Mouse (Mus musculus) small intestine, adult 2 months (tissue): ENCODE results near the gene Rpl10a. TPM values are rescaled to one million over a fixed set of nuclear protein-coding genes. Genes with fewer than 3 reads are reported as not detected.
"Not testable (repeated sequence)": the region's sequence is repeated elsewhere in the genome, so short reads cannot be mapped to it uniquely, and the experiment has no call there.

ENCODE experiments used
- H3K27ac ChIP-seq: fragments of 200-500 bp; 2 replicates; pipeline ENCODE4 v1.5.1; 2012; ENCODE audit warnings: low read depth, low read length, control low read depth, inconsistent platforms; ENCODE audit not compliant: insufficient read depth
- H3K27me3 ChIP-seq: fragments of 200-500 bp; 2 replicates; pipeline ENCODE4 v1.6.1; 2012; ENCODE audit warnings: mild to moderate bottlenecking, moderate library complexity, low read length, inconsistent platforms; ENCODE audit not compliant: control insufficient read depth, insufficient read depth
- H3K36me3 ChIP-seq: fragments of 200-500 bp; 2 replicates; pipeline ENCODE4 v1.6.1; 2012; ENCODE audit warnings: mild to moderate bottlenecking, low read length, control low read depth, inconsistent platforms; ENCODE audit not compliant: control insufficient read depth, insufficient read depth
- H3K4me1 ChIP-seq: fragments of 200-500 bp; 2 replicates; pipeline ENCODE4 v1.6.1; 2012; ENCODE audit warnings: low read length, inconsistent platforms, mixed read lengths; ENCODE audit not compliant: control insufficient read depth, insufficient read depth, insufficient read length
- H3K4me3 ChIP-seq: fragments of 200-500 bp; 2 replicates; pipeline ENCODE4 v1.5.1; 2012; ENCODE audit warnings: low read depth, mild to moderate bottlenecking, control low read depth, inconsistent platforms, low read length, moderate library complexity
- CTCF ChIP-seq: fragments of 200-500 bp; IDR thresholded peaks from 2 replicates; pipeline ENCODE4 v1.5.1; 2012; ENCODE audit warnings: low read depth, mild to moderate bottlenecking, control low read depth, inconsistent platforms, low read length, moderate library complexity, mixed read lengths; ENCODE audit not compliant: insufficient replicate concordance, insufficient read length; ENCODE audit errors: extremely low read depth
- POLR2A ChIP-seq: fragments of 200-500 bp; IDR thresholded peaks from 2 replicates; pipeline ENCODE4 v1.6.1; 2012; ENCODE audit warnings: low read depth, mild to moderate bottlenecking, control low read depth, inconsistent platforms, low read length, moderate library complexity
- WGBS: fragments of 180-500 bp; shearing (Covaris S2); methylation state at CpG from one replicate; pipeline ENCODE4 v1.1.7; 2018; 5-methylcytosine and 5-hydroxymethylcytosine counted together
- polyA plus RNA-seq: library from polyadenylated mRNA; depleted of rRNA; stranded (reverse); fragments of >200 nt; gene quantifications from 2 replicates; pipeline ENCODE4 v1.2.3, GENCODE M21; 2012

Rpl10a gene
- polyA plus RNA-seq, 1 experiment = 2,365 TPM

DNA sequence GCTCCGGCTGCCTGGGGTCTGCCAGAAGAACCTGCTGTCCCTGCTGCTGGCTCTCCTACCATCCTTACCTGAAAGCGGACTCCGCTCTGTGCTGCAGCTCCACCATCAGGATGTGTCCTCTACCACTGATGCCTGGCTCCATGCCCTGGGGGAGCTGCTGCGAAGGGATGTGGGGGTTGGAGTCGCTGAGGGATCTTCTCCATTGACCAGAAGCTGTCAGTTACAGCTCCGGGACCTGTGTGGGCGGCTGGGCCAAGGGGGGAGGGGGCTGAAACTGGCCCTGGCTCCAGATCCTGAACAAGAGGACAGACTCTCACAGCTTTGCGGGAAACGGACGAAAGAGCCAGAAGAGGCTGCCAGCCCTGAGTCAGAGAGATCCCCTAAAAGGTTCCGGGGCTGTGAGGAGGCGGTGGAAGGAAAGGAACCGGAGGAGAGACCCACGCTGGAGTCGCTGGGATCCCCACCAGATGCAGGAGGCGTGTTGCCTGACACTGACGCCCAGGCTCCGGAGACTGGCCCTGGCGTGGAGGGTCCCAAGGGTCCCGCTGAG is 12.6 kb upstream of the Rpl10a start:
- WGBS = 97% methylated on average over 20 of the region's 20 CpGs
- TF ChIP-seq POLR2A (no peak), CTCF (no peak)
- Histone ChIP-seq H3K4me3 (no peak overlapping the region), H3K27ac (no peak overlapping the region), H3K36me3 (peaks cover 18% of the 10 kb centered on the region), H3K4me1 (peaks cover 6% of the 10 kb centered on the region; the same call in 1 of the 2 replicates), H3K27me3 (no peaks in the 10 kb centered on the region)

DNA sequence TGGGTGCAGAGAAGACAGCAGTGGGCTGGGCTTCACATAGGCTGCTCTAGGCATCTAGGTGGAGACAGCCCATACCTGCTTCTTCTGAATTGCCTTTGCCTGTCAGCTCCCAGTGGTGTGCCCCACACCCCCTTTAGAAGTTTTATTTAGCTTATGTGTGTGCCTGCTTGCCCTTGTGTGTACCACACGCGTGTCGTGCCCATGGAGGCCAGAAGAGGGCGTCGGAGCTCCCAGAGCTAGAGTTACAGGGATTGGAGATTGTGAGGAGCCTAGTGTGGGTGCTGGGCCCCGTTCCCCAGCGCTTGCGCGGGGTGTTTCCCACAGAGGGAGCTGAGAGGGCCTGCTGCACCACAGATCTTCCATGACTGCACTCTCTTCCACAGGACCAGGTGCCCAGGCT is 11.8 kb upstream of the Rpl10a start:
- Histone ChIP-seq H3K27me3 (no peaks in the 10 kb centered on the region), H3K27ac (no peak overlapping the region), H3K4me3 (no peak overlapping the region), H3K4me1 (peaks cover 6% of the 10 kb centered on the region; the same call in 1 of the 2 replicates), H3K36me3 (peaks cover 18% of the 10 kb centered on the region)
- WGBS = 93% methylated on average over 9 of the region's 9 CpGs
- TF ChIP-seq CTCF (no peak), POLR2A (no peak)

DNA sequence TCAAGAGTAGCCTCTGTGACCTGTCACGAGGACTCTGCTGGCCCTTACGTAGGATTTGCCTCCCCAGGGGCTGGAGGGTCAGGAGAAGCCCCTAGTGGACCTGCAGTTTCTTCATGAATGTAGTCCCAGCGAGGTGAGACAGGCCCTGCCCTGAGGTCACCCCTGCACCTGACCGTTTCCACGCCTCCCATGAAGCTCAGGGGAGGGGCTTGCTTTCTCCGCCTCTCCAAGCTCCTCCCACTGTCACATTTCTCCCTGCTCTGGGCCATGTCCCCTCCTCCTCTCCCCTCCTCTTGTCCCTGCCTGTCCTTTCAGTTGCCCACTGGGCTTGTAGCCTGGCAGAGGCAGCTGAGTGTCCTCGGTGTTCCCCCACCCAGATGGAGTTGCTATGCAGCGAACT is 11.2 kb upstream of the Rpl10a start:
- TF ChIP-seq POLR2A (no peak), CTCF (no peak)

DNA sequence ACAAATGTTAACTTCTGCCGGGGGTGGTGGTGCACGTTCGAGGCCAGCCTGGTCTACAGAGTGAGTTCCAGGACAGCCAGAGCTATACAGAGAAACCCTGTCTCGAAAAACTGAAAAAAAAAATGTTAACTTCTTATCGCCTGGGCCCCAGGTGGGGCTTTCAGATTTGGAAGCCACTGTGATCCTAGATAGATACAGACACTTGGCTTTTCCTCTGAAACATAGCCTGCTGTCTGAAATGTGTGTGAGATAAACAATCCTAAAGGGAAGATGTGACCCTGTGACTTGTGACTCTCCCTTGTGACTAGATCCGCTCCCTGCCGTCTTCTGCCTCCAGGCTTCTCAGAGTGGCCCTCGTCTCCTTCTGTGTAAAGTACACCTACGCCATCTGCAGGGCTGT is 10.5 kb upstream of the Rpl10a start:
- Histone ChIP-seq H3K4me3 (no peak overlapping the region), H3K36me3 (peaks cover 20% of the 10 kb centered on the region), H3K27ac (no peak overlapping the region), H3K27me3 (no peaks in the 10 kb centered on the region), H3K4me1 (peaks cover 6% of the 10 kb centered on the region; the same call in 1 of the 2 replicates)
- TF ChIP-seq POLR2A (no peak), CTCF (no peak)
- 93% methylated on average over 9 of the region's 9 CpGs for WGBS

More for the DNA sequence above, 11.2 kb upstream of the Rpl10a start:
- 75% methylated on average over 8 of the region's 8 CpGs for WGBS
- Histone ChIP-seq H3K4me1 (peaks cover 6% of the 10 kb centered on the region; the same call in 1 of the 2 replicates), H3K27me3 (no peaks in the 10 kb centered on the region), H3K36me3 (peaks cover 18% of the 10 kb centered on the region), H3K4me3 (no peak overlapping the region), H3K27ac (no peak overlapping the region)

DNA sequence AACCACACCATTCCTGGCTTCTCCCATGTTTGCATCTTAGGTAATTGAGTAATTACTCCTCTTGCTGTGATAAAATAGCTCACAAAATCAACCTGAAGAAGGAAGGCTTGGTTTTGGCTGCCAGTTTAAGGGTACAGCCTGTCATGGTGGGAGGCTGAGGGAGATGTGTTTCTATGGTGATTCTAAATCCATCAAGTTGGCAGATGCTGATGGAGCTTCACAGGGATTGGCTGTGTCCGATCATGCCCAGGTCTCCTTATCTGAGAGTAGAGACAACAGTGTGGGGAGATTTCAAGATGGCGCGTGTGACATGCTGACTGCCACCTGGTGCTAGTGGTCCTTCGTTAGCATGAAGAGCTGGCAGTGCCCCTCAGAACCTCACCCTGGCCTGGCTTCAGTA is 6.6 kb upstream of the Rpl10a start:
- Histone ChIP-seq H3K36me3 (peaks cover 23% of the 10 kb centered on the region), H3K27ac (no peak overlapping the region), H3K27me3 (no peaks in the 10 kb centered on the region), H3K4me3 (no peak overlapping the region), H3K4me1 (no peaks in the 10 kb centered on the region)
- TF ChIP-seq CTCF (no peak), POLR2A (no peak)
- 94% methylated on average over 4 of the region's 4 CpGs for WGBS

DNA sequence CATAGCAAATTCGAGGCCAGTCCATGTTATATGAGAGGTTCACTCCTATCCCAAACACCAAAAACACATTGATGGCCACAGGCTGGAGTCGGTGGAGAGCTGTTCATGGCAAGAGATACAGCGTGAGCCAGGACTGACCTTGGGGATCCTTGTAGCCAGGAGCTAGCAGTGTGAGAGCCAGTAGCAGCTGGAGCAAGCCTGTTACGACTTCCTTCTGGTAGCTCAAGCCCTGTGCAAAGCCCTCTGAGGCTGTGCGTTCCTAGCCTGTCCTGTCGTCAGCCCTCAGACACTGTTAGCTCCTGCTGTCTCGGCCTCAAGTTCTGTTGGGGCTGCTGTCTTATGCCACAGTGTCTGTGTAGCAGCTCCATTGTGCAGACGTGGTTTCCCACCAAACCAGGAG is 4.5 kb upstream of the Rpl10a start:
- TF ChIP-seq POLR2A = no peak
- TF ChIP-seq CTCF = no peak
- Histone ChIP-seq H3K27me3 (no peaks in the 10 kb centered on the region), H3K4me3 (no peak overlapping the region), H3K27ac (no peak overlapping the region), H3K4me1 (peaks cover 6% of the 10 kb centered on the region; the same call in 1 of the 2 replicates), H3K36me3 (peaks cover 8% of the 10 kb centered on the region; the same call in 1 of the 2 replicates)
- 92% methylated on average over 8 of the region's 8 CpGs for WGBS

DNA sequence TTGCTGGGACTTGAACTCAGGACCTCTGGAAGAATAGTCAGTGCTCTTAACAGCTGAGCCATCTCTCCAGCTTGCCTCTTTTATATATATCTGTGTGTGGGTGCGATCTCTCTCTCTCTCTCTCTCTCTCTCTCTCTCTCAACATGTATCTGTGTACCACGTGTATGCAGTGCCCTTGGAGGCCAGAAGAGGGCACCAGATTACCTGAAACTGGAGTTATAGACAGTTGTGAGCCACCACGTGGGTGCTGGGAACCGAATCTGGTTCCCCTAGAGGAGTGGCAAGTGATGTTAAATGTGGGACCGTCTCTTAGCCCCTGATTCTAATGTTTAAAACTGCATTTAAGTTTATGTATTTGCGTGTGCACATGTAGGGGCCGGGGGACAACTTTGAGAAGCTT is 3.9 kb upstream of the Rpl10a start:
- peaks cover 12% of the 10 kb centered on the region for H3K36me3 ChIP-seq
- H3K27ac ChIP-seq, H3K27me3 ChIP-seq, H3K4me3 ChIP-seq, H3K4me1 ChIP-seq: not testable (repeated sequence)
- WGBS = 96% methylated on average over 7 of the region's 7 CpGs

DNA sequence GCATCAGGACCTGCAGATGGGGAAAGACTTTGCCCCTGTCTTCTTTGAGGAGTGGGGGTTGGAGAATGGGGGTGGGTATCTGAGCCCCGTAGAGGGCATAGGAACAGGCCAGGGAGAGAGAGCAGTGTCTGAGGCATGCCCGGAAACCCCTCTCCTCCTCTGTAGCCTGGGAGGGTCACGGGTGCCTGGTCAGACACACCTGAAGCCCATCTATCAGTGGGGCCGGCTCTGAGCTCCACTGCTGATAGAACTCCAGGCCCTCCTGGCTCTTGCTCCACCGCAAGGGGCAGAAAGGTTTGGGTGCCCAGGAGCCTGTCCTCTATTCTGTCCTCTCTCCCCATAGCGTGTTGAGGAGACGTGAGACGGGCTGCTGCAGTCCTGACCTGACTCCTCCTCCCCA is 2.5 kb upstream of the Rpl10a start:
- 94% methylated on average over 8 of the region's 8 CpGs for WGBS
- TF ChIP-seq CTCF (no peak), POLR2A (no peak)
- Histone ChIP-seq H3K4me3 (no peak overlapping the region), H3K27ac (no peak overlapping the region), H3K27me3 (no peaks in the 10 kb centered on the region), H3K4me1 (peaks cover 6% of the 10 kb centered on the region; the same call in 1 of the 2 replicates), H3K36me3 (peaks cover 20% of the 10 kb centered on the region)
